Comparison of ENCODE assay signal across 20 mouse cellular contexts in genomic region chr1:104933051-104933450, GRCm38 (mm10).
DNase-seq lines count a peak whose midpoint lies in the region; ATAC-seq lines count a peak whose summit lies in the region.
"Had no signal": no experiment of that assay in that cellular context is flagged by ENCODE, and none has a peak within 500 bp of the region (broad histone marks: within the 10 kb centered on the region; RNA-seq: fewer than 3 reads in every experiment).

No protein-coding gene starts in this region.

- no peaks in the 10 kb centered on the region for H3K9me3 ChIP-seq in kidney, embryonic 15.5 days (replicated peaks)
- H3K9me3 ChIP-seq: embryonic facial prominence, embryonic 10.5 days; embryonic facial prominence, embryonic 12.5 days; forebrain, embryonic 13.5 days; forebrain, embryonic 15.5 days had no signal

- WGBS in kidney, embryonic 15.5 days = 17% methylated on average over 7 of the region's 7 CpGs

- no peak overlapping the region for H3K4me2 ChIP-seq in kidney, embryonic 15.5 days
- H3K4me2 ChIP-seq: embryonic facial prominence, embryonic 12.5 days; forebrain, embryonic 13.5 days; forebrain, embryonic 15.5 days had no signal

- no peaks in the 10 kb centered on the region for H3K4me1 ChIP-seq in kidney, embryonic 15.5 days
- H3K4me1 ChIP-seq: embryonic facial prominence, embryonic 10.5 days; embryonic facial prominence, embryonic 12.5 days; forebrain, embryonic 13.5 days; forebrain, embryonic 15.5 days had no signal

- peak; percentile 49 for DNase-seq in embryo, embryonic 10.5 days (ENCODE audit: low spot score)
- DNase-seq in embryo, embryonic 9.5 days (ENCODE audit: extremely low spot score) = no peak
- DNase-seq in kidney, postnatal 36 days = no peak
- peak; percentile 18 for DNase-seq in hindlimb bud, embryonic 11.5 days (ENCODE audit: extremely low spot score, low read depth, low spot score)
- peak; percentile 20 for DNase-seq in mesoderm, embryonic 11.5 days (ENCODE audit: low read depth, low spot score)
- no peak for DNase-seq in adrenal gland, postnatal 4 days (ENCODE audit: low spot score in 2 of 2)
- DNase-seq: adrenal gland, adult 2 months; adrenal gland, postnatal 10 days; adrenal gland, postnatal 25 days; cerebellum, adult 11-12 months; cerebellum, adult 2 months; cerebellum, adult 9-10 months; cerebellum, postnatal 10 days; cerebellum, postnatal 25 days; forebrain, postnatal 0 days had no signal

- no peak overlapping the region for H3K9ac ChIP-seq in kidney, embryonic 15.5 days
- H3K9ac ChIP-seq: embryonic facial prominence, embryonic 12.5 days; forebrain, embryonic 13.5 days; forebrain, embryonic 15.5 days; forebrain, postnatal 0 days had no signal

- H3K27ac ChIP-seq in kidney, embryonic 15.5 days = no peak overlapping the region
- H3K27ac ChIP-seq: embryonic facial prominence, embryonic 10.5 days; embryonic facial prominence, embryonic 12.5 days; forebrain, embryonic 13.5 days; forebrain, embryonic 15.5 days had no signal

- peak; percentile 60 for ATAC-seq in kidney, embryonic 15.5 days (replicated peaks; ENCODE audit: low FRiP score)
- ATAC-seq: forebrain, embryonic 13.5 days; forebrain, embryonic 15.5 days; forebrain, postnatal 0 days had no signal

- no peaks in the 10 kb centered on the region for H3K36me3 ChIP-seq in kidney, embryonic 15.5 days
- H3K36me3 ChIP-seq: embryonic facial prominence, embryonic 10.5 days; embryonic facial prominence, embryonic 12.5 days; forebrain, embryonic 15.5 days had no signal

- no peak overlapping the region for H3K4me3 ChIP-seq in kidney, embryonic 15.5 days (replicated peaks)
- H3K4me3 ChIP-seq: embryonic facial prominence, embryonic 10.5 days; embryonic facial prominence, embryonic 12.5 days; forebrain, embryonic 13.5 days; forebrain, embryonic 15.5 days had no signal

- H3K27me3 ChIP-seq in kidney, embryonic 15.5 days = no peaks in the 10 kb centered on the region
- H3K27me3 ChIP-seq: embryonic facial prominence, embryonic 12.5 days; forebrain, embryonic 13.5 days; forebrain, embryonic 15.5 days had no signal

Comparison
In these comparisons a context has a peak if more than half of its experiments do, and no peak if none do; other contexts are left out.
1. DNase-seq: peak in embryo, embryonic 10.5 days (single experiment), hindlimb bud, embryonic 11.5 days (single experiment) and mesoderm, embryonic 11.5 days (single experiment); none in embryo, embryonic 9.5 days (single experiment), kidney, postnatal 36 days (0 of 2) and adrenal gland, postnatal 4 days (0 of 2).